In genomic region chr1:86712045-86712444, GRCm38 (mm10) we compare ENCODE assay signal across 25 mouse cellular contexts. TPM values are rescaled to one million over a fixed set of nuclear protein-coding genes. Genes with fewer than 3 reads are reported as not detected.
A peak's percentile ranks its signal among the peaks of the same experiment; 100 is the strongest.
DNase-seq lines count a peak whose midpoint lies in the region; ATAC-seq and TF ChIP-seq lines count a peak whose summit lies in the region.
"Had no signal": no experiment of that assay in that cellular context is flagged by ENCODE, and none has a peak within 500 bp of the region (broad histone marks: within the 10 kb centered on the region; RNA-seq: fewer than 3 reads in every experiment).

No protein-coding gene starts in this region.

- H3K79me2 ChIP-seq in liver, adult 2 months (ENCODE audit: control insufficient read depth, insufficient read depth, low read length) = peaks cover 3% of the 10 kb centered on the region; the same call in 1 of the 2 replicates

- intact Hi-C loops in left cerebral cortex, postnatal 36 days (cut with DNase I) = no loop called here

- WGBS in liver, adult 2 months = 22% methylated on average over 2 of the region's 2 CpGs
- WGBS in liver, embryonic 12.5 days (ENCODE audit: insufficient replicate concordance) = 56% methylated on average over 2 of the region's 2 CpGs
- 68% methylated on average over 2 of the region's 2 CpGs for WGBS in liver, postnatal 0 days (ENCODE audit: insufficient replicate concordance)

- H3K27me3 ChIP-seq in liver, adult 2 months (ENCODE audit: control insufficient read depth, insufficient read depth, low read length) = no peaks in the 10 kb centered on the region
- H3K27me3 ChIP-seq in liver, embryonic 12.5 days (replicated peaks) = no peaks in the 10 kb centered on the region
- H3K27me3 ChIP-seq in liver, postnatal 0 days (ENCODE audit: insufficient read depth, low read length) = no peaks in the 10 kb centered on the region
- H3K27me3 ChIP-seq: embryonic facial prominence, embryonic 12.5 days; forebrain, embryonic 12.5 days; Patski had no signal

- no peak overlapping the region for H3K4me2 ChIP-seq in liver, embryonic 12.5 days
- no peak overlapping the region for H3K4me2 ChIP-seq in liver, postnatal 0 days (ENCODE audit: low read depth, low read length)
- H3K4me2 ChIP-seq: embryonic facial prominence, embryonic 12.5 days; forebrain, embryonic 12.5 days had no signal

- no peak overlapping the region for H3K4me3 ChIP-seq in liver, adult 2 months (ENCODE audit: insufficient read depth, low read depth, low read length)
- H3K4me3 ChIP-seq in liver, embryonic 12.5 days = no peak overlapping the region
- no peak overlapping the region for H3K4me3 ChIP-seq in liver, postnatal 0 days (ENCODE audit: low read depth, low read length)
- H3K4me3 ChIP-seq: embryonic facial prominence, embryonic 10.5 days; embryonic facial prominence, embryonic 12.5 days; forebrain, embryonic 10.5 days; forebrain, embryonic 12.5 days had no signal

- TF ChIP-seq CTCF in liver, adult 2 months (IDR thresholded peaks at IDR 0.05; ENCODE audit: low read depth, low read length) = no peak
- TF ChIP-seq CTCF in liver, postnatal 0 days (IDR thresholded peaks at IDR 0.05; ENCODE audit: low read depth) = no peak

- H3K4me1 ChIP-seq in liver, adult 2 months (ENCODE audit: control insufficient read depth, insufficient read depth, low read length) = peaks cover 12% of the 10 kb centered on the region
- peaks cover 9% of the 10 kb centered on the region for H3K4me1 ChIP-seq in liver, embryonic 12.5 days
- peaks cover 10% of the 10 kb centered on the region for H3K4me1 ChIP-seq in liver, postnatal 0 days (ENCODE audit: insufficient read depth)
- H3K4me1 ChIP-seq: embryonic facial prominence, embryonic 10.5 days; embryonic facial prominence, embryonic 12.5 days; forebrain, embryonic 10.5 days; forebrain, embryonic 12.5 days had no signal

- TF ChIP-seq POLR2A in liver, adult 2 months (IDR thresholded peaks at IDR 0.05; ENCODE audit: extremely low read depth, insufficient read depth, low read length) = no peak

- no peaks in the 10 kb centered on the region for H3K9me3 ChIP-seq in liver, embryonic 12.5 days (replicated peaks)
- H3K9me3 ChIP-seq in liver, postnatal 0 days (ENCODE audit: low read length) = no peaks in the 10 kb centered on the region
- H3K9me3 ChIP-seq: embryonic facial prominence, embryonic 10.5 days; embryonic facial prominence, embryonic 12.5 days; forebrain, embryonic 10.5 days; forebrain, embryonic 12.5 days; G1E had no signal

- ATAC-seq in liver, embryonic 12.5 days = no peak
- ATAC-seq in liver, postnatal 0 days = peak; percentile 70; the same call in 1 of the 2 replicates
- ATAC-seq: activated CD4-positive, CD25-positive, alpha-beta regulatory T cell, adult 4 months; forebrain, embryonic 14.5 days; forebrain, embryonic 16.5 days; Patski had no signal

- no peaks in the 10 kb centered on the region for H3K36me3 ChIP-seq in liver, adult 2 months (ENCODE audit: control insufficient read depth, insufficient read depth, low read length)
- H3K36me3 ChIP-seq in liver, embryonic 12.5 days = no peaks in the 10 kb centered on the region
- H3K36me3 ChIP-seq in liver, postnatal 0 days (replicated peaks; ENCODE audit: insufficient read depth, low read length) = no peaks in the 10 kb centered on the region
- H3K36me3 ChIP-seq: embryonic facial prominence, embryonic 10.5 days; embryonic facial prominence, embryonic 12.5 days; forebrain, embryonic 10.5 days; forebrain, embryonic 12.5 days had no signal

- H3K27ac ChIP-seq in liver, adult 2 months (replicated peaks; ENCODE audit: insufficient read depth, low read depth, low read length) = peak overlapping the region; percentile 78
- no peak overlapping the region for H3K27ac ChIP-seq in liver, embryonic 12.5 days
- peak overlapping the region; percentile 48 for H3K27ac ChIP-seq in liver, postnatal 0 days (ENCODE audit: low read depth)
- H3K27ac ChIP-seq: embryonic facial prominence, embryonic 10.5 days; embryonic facial prominence, embryonic 12.5 days; forebrain, embryonic 10.5 days; forebrain, embryonic 12.5 days had no signal

- no peak overlapping the region for H3K9ac ChIP-seq in liver, adult 2 months (ENCODE audit: low read depth, low read length)
- no peak overlapping the region for H3K9ac ChIP-seq in liver, embryonic 12.5 days
- H3K9ac ChIP-seq in liver, postnatal 0 days (replicated peaks) = no peak overlapping the region
- H3K9ac ChIP-seq: embryonic facial prominence, embryonic 12.5 days; forebrain, embryonic 12.5 days had no signal

- peak; percentile 87 for DNase-seq in liver, adult 2 months (ENCODE audit: extremely low read depth, low read depth, low spot score)
- no peak for DNase-seq in liver, postnatal 0 days
- DNase-seq in liver = no peak
- peak; percentile 68 for DNase-seq in fat pad, adult 2 months (ENCODE audit: extremely low read depth, low read depth, low spot score)
- no peak for DNase-seq in left cerebral cortex, postnatal 36 days (ENCODE audit: low spot score in 2 of 2)
- no peak for DNase-seq in left cerebral cortex, adult 11 months (ENCODE audit: low spot score)
- DNase-seq: adrenal gland, adult 8-10 months; adrenal gland, postnatal 14 days; adrenal gland, postnatal 36 days; cerebellum, adult 11-12 months; cerebellum, adult 2 months; cerebellum, adult 9-10 months; cerebellum, postnatal 10 days; cerebellum, postnatal 25 days had no signal

- TF ChIP-seq EP300 in liver, postnatal 0 days (IDR thresholded peaks at IDR 0.05; ENCODE audit: low read depth) = no peak

RNA-seq across cellular contexts. Expression of gene Dis3l2, which starts 8.4 kb away (rescaled TPM):
- 13.2 and 13.4 TPM in 2 replicates for total RNA-seq in liver, adult 2 months (2014; rRNA removed)
- 7.7 and 9.0 TPM in 2 replicates for polyA plus RNA-seq in liver, adult 2 months (2012; rRNA removed)
- polyA plus RNA-seq in liver, embryonic 12.5 days (2016; fragmentation: Nextera tagmentation; extraction: Ambion mirVana) = 13.2 and 15.0 TPM in 2 replicates
- 7.2 and 7.9 TPM in 2 replicates for polyA plus RNA-seq in liver, postnatal 0 days (2015; fragmentation: Nextera tagmentation; extraction: Ambion mirVana)
- total RNA-seq in left cerebral cortex, postnatal 36 days (2021) = 10 to 100 TPM; 27.2 to 28.4 TPM

RNA-seq across cellular contexts. Expression of gene Nppc, which starts 41.7 kb away (rescaled TPM):
- not detected in 2 replicates for total RNA-seq in liver, adult 2 months (2014; rRNA removed)
- polyA plus RNA-seq in liver, adult 2 months (2012; rRNA removed) = not detected in 2 replicates
- polyA plus RNA-seq in liver, embryonic 12.5 days (2016; fragmentation: Nextera tagmentation; extraction: Ambion mirVana) = not detected in 2 replicates
- 0.20 TPM in 1 of 2 replicates, not detected in the other for polyA plus RNA-seq in liver, postnatal 0 days (2015; fragmentation: Nextera tagmentation; extraction: Ambion mirVana)
- total RNA-seq in left cerebral cortex, postnatal 36 days (2021) = 10 to 100 TPM; 10.8 to 18.4 TPM
- total RNA-seq: adrenal gland, adult 8-10 months; adrenal gland, postnatal 36 days; G1E had no signal
- polyA plus RNA-seq: activated CD4-positive, CD25-positive, alpha-beta regulatory T cell, adult 4 months; C2C12; G1E had no signal

Comparison
In these comparisons a context has a peak if more than half of its experiments do, and no peak if none do; other contexts are left out.
1. DNase-seq: peak in liver, adult 2 months (single experiment) and fat pad, adult 2 months (single experiment); none in liver, postnatal 0 days (single experiment), liver (single experiment), left cerebral cortex, postnatal 36 days (0 of 2) and left cerebral cortex, adult 11 months (single experiment).